Mouse (Mus musculus) A20 (cell line): ENCODE results near the gene Rac1.
A peak's percentile ranks its signal among the peaks of the same experiment; 100 is the strongest.
"Not testable (repeated sequence)": the region's sequence is repeated elsewhere in the genome, so short reads cannot be mapped to it uniquely, and the experiment has no call there.

ENCODE experiments used
- DNase-seq: peaks from one replicate; pipeline ENCODE4 v3.0.0-alpha.2; 2011; ENCODE audit warnings: low read depth, low spot score

Rac1 gene

DNA sequence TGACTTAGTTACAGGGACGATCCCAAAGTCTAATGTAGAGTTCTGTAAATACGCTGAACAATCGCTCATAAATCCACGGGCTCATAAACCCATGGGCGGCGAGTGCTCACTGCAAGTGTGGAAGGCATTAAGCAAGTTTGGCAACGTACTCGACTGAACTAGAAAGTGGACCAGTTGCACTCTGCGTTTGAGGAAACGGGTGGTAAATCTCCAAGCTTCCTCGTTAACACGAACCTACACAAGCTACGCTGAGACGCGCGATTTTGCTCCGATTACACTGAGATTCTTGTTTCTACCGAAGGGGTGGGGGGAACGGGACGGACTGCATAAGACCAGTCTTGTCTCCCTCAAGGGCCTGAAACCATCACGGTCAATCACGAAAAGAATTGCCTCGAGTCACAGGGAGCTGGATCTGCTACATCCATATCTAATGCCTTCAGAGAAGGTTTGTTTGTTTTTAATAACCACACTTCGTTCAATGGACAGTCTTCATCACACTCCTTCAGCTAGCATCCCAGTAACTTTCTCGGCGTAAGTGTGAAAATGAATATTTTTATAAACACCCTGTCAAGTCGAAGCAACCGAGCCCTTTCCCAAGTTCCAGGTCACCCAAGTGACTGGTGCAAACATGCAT lies 1.0 kb downstream of the Rac1 start:
- DNase-seq = peak; percentile 77

- DNase-seq = no peak
These were observed 2.2 kb downstream of the Rac1 start for GRCm38 (mm10) chr5:143525454-143526225.

- no peak for DNase-seq
These were observed 5.0 kb downstream of the Rac1 start for GRCm38 (mm10) chr5:143522882-143523281.

DNA sequence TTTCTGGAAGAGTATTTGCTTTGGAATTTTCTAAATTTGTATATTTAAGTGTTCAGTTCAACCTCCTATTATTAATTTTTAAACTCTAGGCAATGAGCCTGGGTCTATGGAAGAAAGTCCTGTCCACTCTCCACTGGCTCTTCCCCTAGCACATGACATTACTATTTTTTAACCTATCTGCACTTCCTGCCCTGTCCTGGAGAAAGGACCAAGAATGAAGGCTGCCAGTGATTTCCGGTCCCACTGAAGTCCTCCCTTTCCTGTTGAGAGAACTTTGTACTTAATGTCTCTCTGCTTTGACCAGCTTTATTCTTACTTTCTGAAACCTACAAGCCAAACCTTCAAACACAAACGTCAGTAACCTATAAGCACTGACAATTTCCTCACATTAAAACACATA lies 7.4 kb downstream of the Rac1 start:
- DNase-seq = no peak

- no peak for DNase-seq
These were observed 9.7 kb downstream of the Rac1 start for GRCm38 (mm10) chr5:143518045-143518591.

DNA sequence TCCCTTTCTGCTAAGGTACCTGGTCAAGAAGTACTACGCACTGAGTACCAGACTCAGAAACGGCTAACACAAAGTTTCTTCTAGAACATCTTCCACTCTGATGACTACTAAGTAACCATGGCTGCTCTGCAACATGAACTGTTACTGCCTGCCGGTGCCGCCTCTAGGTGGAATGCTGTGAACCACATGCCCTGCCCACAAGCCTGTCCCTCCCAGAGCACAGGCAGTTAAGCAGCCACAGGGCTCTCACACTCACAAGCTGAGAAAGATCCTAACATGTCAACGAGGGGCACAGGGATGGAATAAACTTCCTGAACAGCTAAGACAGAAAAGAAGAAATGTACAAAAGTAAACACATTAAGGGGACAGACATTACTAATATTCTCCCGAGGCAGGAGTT lies 10.4 kb downstream of the Rac1 start:
- no peak for DNase-seq

GRCm38 (mm10) chr5:143517005-143517404 lies 10.8 kb downstream of the Rac1 start:
- DNase-seq = no peak

DNA sequence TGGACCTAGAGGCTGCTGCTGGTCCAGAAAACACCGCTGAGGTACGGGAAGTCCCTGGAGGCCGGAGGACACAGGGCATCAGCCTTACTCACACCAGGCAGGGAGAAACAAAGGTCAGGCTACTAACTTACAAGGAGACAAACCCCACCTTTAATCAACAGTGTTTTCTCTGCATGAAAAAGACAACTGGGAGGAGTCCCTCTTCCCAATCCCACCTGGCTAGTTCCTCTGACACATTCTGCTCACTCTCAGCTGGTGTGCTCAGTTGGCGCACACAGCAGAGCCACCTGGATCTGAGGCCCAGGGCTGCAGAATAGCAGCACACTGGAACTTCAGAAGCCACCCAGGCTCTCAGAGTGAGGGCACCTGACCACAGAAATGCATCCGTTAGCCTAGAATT lies 13.0 kb downstream of the Rac1 start:
- no peak for DNase-seq

GRCm38 (mm10) chr5:143512305-143512704 lies 15.5 kb downstream of the Rac1 start:
- no peak for DNase-seq

GRCm38 (mm10) chr5:143511577-143511976 lies 16.3 kb downstream of the Rac1 start:
- DNase-seq = no peak

- DNase-seq = no peak
These were observed 18.1 kb downstream of the Rac1 start for GRCm38 (mm10) chr5:143509737-143510136.

DNA sequence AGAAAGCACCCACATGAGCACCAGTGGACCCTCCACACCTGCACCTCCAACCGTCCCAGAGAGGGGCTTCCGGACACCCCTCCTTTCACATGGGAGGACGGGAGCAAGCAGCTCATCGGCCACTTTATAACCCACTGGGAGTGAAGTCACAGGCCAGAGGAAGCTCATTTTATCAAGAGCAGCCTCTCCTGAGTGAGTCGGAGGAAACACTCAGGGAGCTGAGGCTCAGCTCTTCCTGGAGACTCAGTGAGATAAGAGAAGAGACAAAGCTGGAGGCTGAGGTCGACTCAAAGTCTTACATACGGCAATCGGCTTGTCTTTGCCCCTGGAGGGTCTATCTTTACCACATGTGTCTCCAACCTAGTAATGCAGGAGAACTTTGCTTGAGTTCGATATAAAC lies 18.5 kb downstream of the Rac1 start:
- no peak for DNase-seq

DNA sequence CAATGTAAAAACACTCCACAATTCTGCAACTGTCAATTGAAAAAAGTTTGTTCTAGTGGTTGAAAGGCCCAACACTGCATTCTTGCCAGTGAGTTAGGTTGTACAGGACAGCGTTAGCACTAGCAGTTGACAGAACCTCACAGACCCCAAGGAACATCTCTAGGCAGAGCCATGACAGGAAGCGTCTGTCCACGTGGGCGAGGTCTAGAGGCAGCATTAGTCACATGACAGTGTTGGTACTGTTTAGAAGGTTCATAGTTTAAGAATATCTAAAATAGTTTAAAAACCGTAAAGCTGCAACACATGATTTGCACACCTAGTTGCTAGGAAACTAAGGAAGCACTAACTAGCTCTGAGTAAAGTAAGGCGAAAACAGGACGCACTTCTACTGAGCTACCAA lies 22.3 kb downstream of the Rac1 start:
- DNase-seq = no peak

DNA sequence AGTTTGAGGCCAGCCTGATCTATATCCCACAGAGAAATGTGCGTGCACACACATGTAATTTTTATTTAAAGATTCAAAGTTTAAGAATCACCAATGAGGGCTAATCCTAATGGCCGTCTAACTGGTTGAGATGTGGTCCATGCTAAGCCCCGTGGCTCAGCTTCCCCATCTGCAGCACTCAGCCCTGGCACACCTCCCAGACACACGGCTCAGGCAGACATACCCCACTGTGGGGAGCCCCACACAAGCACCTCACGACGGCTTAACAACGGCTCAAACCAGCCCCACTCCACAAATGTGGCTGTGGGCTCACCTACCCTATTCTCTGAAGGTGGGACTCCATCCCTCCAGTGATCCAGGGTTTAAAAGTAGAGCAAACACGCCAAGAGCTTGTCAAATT lies 22.8 kb downstream of the Rac1 start:
- no peak for DNase-seq

- DNase-seq = peak; percentile 52
These were observed 23.4 kb downstream of the Rac1 start for GRCm38 (mm10) chr5:143504453-143504852.

GRCm38 (mm10) chr5:143503740-143504139 lies 24.1 kb downstream of the Rac1 start:
- DNase-seq = no peak

DNA sequence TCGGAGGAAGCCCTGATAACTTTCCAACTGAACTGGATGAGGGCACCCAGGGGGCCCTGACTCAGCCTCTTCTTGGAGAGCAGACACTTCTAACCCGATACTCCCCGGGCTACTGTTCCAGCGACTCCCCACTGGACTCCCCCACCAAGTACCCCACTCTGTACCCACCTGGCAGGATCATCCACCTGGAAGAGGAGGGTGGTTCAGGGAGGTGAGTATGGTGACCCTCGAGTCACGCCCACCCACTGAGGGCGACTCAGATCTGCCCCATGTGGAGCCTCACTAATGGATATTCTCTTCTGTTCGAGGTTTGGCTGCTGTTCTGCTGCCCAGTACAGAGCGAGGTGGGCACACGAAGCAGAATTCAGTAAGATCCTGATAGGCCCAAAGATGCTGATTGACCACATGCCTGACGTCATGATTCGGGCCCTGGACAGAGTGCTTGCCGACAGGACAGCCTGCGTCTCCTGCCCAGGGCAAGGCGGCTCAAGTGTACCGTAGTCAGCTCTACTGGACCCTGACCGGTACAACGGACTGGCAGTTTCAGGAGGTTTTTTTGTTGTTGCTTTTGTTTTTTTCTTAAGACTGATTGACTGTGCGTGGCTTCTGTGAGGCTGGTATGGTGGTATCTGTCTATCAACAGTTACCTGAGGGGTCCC lies 24.8 kb downstream of the Rac1 start:
- DNase-seq = no peak

DNA sequence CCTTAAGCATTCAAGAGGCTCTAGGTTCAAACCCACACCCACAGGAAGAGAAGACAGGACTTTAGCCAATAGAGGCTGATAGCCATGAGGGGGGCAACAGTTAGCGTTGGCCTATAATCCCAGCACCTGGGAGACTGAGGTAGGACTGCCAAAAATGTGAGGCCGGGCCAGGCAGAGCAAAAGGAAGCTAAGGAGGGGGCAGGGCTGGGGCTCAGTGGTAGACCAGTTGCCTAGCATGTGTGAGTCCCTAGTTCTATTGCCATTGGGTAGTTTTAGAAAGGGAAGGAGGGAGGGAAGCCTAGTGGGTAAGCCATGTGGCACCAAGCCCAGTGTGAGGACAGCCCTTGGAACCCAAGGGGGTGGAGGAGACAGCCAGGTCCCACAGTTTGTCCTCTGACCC lies 26.2 kb downstream of the Rac1 start:
- no peak for DNase-seq

DNA sequence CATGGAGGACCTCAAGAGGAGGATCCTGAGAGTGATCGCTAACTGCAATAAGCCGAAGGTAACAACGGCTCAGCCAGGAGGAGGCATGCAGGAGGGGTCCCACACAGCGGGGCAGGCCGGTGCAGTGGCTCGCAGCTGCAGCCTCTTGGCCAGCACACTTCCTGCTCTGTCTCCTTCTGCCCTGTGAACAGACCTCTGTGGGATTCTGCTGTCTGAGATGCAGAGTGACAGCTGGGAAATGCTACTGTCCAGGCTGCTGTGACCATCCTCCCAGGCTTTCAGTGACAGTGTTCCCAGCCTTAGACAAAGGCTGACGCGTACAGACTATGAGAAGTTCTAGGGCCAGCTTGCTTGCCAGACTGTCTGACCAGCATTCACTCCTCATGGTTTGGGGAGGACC lies 26.7 kb downstream of the Rac1 start:
- no peak for DNase-seq

GRCm38 (mm10) chr5:143500711-143501110 lies 27.1 kb downstream of the Rac1 start:
- DNase-seq = not testable (repeated sequence)

DNA sequence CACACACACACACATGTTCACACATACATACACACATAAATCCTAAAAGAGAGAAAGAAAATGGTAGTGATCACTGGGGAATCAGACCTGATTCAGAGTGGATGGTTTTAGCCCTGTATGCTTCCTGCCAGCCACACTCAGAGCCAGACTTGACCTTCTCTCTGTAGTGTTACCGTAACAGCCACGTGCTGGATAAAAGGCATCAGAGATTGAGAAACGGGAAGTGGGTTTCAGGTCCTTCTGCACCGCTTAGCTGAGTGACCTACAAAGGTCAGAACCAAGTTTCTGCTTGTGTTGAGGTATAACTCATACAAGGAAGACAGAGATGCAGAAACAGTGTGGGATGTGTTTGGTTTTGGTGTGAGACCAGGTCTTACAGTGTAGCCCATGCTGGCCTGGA lies 28.1 kb downstream of the Rac1 start:
- peak; percentile 17 for DNase-seq

- no peak for DNase-seq
These were observed 28.6 kb downstream of the Rac1 start for GRCm38 (mm10) chr5:143499197-143499596.

- DNase-seq = no peak
These were observed 30.4 kb downstream of the Rac1 start for GRCm38 (mm10) chr5:143497451-143497850.
